Mouse (Mus musculus): ENCODE measurements at regions not wholly inside any gene's neighbourhood (a gene's known extent, or its start where the extent isn't known, plus 50 kb on each side); places are given as distances from the start of the nearest gene placed in this dataset.

DNA sequence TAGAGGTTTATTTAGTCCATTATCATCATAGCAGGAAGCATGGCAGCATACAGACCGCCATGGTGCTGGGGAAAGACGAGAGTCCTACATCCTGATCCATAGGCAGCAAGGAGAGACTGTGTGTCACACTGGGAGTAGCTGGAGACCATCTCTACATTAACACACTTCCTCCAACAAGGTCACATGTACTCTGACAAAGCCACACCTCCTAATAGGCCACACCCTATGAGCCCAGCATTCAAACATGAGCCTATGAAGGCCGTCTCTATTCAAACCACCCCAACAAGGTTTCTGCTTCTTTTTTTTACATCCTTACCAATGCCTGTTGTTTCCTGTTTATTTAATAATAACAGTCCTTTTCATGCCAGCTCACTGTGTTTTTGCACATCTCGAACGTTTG lies 99.0 kb upstream of the Nebl start:
- no peak for TF ChIP-seq CTCF (IDR thresholded peaks at IDR 0.05; ENCODE audit: insufficient read depth, low read depth, low read length)
- no peak for TF ChIP-seq POLR2A (IDR thresholded peaks at IDR 0.05; ENCODE audit: insufficient read depth, low read depth, low read length)
